Mouse (Mus musculus): Measurements from ENCODE around the gene Pecam1.
"Not testable (repeated sequence)": the region's sequence is repeated elsewhere in the genome, so short reads cannot be mapped to it uniquely, and the experiment has no call there.

Pecam1 gene

DNA sequence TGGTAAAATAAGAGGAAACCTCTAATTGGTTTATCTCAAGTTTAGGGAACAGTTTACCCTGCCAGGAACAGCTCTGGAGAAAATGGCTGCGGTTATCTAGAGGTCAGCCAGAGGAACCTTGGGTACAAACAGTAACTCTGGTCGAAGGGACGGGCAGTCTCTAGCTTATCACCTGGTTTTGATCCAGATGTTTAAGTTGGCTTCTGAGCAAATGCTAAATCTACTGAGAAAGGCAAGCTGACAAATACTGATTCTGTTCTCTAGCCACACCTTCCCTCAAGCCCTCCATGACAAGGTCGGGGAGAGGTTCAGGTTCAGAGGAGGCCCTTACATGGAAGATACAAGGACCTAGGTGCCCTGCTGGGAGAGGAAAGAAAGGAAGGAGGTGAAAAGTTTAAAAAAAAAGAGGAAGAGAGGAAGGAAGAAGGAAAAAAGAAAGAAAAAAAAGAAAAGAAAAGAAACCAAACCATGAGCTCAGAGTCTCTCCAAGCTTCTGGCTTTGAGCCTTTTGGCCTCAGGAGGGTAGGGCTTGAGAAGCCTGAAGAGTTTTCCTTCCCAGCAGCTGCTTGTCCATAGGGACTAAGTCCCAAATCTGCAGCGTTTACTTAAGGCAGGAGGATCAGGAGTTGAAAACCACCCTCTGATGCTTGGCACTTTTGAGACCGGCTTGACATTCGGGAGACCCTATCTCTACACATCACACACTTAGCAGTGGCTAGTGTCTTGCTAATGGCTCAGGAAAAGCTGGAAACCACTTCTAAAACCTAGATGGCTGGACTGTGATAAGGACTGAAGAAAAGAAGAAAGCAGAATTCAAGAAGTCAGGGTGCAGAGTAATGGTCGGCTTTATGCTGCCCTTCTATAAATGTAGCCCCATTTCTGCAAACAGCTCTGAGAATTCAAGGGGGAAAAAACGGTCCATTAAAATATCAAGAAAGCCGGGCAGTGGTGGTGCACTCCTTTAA, 21.7 kb downstream of the Pecam1 start:
- no peak for DNase-seq

GRCm38 (mm10) chr11:106727967-106728366, 22.5 kb downstream of the Pecam1 start:
- DNase-seq = no peak

GRCm38 (mm10) chr11:106724916-106725235, 25.6 kb downstream of the Pecam1 start:
- DNase-seq = not testable (repeated sequence)

- DNase-seq = no peak
Measured at GRCm38 (mm10) chr11:106724176-106724915, 26.1 kb downstream of the Pecam1 start.

- DNase-seq = no peak
Measured at GRCm38 (mm10) chr11:106723611-106724125, 26.8 kb downstream of the Pecam1 start.

GRCm38 (mm10) chr11:106722831-106723361, 27.5 kb downstream of the Pecam1 start:
- DNase-seq = no peak

GRCm38 (mm10) chr11:106720379-106720778, 30.0 kb downstream of the Pecam1 start:
- no peak for DNase-seq

DNA sequence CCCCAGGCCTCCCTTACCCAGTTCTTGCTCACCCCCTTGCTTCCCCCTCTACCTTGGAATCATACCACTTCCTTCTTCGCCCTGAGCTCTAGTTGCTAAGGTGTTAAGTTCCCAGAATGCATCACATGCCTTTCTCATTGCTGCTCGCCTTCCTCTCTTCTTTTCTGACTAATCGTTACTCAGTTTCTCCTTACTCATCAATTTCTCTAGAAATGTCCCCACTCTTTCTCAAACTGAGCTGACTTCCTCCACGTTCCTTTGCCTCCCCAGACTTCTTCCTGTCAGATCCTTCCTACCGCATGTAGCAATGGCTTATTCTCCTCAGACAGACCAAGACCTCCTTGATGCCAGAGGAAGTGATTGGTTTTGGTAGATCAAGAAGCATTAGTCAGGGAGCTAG, 33.9 kb downstream of the Pecam1 start:
- no peak for DNase-seq

DNA sequence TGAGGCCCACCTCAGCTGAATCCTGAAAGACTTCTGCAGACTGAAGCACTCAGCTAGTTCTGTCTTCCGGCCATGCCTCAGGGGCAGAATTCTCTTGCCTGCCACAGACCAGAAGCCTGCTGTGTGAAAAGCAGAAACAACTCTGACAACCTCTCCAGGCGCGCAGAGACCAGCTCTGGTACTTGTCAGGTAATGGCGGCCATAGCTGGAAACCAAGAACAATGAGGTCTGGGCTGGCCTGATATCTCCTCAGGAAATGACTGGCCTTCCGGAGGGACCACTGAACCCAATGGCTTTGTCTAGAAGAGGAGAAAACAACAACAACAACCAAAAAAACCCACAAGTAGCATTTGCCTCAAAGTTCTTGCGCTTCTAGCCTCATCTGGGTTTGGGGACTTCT, 35.4 kb downstream of the Pecam1 start:
- no peak for DNase-seq

GRCm38 (mm10) chr11:106710789-106711188, 39.6 kb downstream of the Pecam1 start:
- no peak for DNase-seq

DNA sequence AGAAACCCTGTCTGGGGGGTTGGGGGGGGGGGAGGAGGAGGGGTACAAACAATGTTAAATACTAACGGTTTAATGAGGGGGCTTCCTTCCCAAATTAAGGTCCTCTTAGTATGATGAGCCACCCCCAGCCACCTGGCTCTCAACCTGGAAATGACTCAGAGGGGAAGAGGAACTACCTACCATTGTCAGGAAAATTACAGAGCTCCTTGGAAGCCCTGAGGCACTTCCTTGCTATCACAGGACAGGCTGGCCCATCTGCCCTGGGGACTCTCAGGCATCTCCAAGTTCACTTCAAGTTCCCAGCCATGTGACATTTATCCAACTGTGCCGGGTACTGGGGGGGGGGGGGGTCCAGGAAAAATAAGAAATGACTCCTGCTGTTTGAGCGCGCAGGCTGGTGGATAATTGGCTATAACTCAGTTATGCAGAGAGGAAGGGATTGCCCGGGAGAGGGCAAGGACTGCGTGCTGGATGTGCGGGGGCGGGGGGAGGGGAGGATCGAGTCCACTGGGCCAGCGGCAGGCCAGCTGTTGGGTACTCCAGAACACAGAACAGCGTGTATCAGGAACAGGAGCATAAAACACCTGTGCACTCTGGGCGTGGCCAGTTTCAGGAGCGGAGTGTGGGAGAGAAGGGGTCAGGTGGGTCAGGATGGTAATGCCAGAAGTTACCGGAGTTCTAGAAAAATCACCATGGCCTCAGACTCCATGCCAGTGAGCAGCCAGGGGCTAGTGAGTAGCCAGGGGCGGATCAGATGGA, 41.0 kb downstream of the Pecam1 start:
- no peak for DNase-seq

DNA sequence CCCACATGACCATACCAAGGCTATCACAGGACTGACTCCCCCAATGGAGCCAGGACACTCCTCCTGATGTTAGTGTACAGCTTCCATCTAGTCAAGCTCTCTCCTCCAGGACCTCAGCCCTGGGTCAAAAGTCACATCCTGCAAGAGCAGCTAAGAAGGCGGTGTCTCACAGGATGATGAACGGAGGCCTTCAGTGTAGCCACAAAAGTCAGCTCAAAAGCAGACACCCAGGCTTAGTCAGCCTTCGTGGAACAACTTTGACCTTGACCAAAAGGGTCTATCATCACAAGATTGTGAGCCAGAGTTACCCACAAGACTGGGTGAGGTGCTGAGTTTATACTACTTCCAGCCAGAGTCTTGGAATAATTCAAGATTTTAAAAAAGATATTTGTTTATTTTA, 42.6 kb downstream of the Pecam1 start:
- DNase-seq = no peak

DNA sequence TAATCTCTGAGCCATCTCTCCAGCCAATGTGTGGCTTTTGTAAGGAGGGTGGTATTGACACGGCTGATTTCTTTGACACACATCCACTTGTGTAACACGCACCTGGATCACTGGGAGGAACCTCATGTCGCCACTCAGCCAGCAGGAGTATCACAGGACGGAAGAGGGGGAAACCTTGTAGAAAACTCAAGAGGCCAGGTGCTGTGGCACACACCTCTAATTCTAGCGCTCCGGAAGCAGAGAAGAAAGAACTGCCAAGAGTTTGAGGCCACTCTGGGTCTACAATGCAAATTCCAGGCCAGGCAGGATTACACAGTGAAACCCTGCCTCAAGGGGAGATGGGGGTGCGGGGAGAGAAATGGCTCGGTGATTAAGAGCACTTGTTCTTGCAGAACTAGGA, 43.3 kb downstream of the Pecam1 start:
- no peak for DNase-seq

DNA sequence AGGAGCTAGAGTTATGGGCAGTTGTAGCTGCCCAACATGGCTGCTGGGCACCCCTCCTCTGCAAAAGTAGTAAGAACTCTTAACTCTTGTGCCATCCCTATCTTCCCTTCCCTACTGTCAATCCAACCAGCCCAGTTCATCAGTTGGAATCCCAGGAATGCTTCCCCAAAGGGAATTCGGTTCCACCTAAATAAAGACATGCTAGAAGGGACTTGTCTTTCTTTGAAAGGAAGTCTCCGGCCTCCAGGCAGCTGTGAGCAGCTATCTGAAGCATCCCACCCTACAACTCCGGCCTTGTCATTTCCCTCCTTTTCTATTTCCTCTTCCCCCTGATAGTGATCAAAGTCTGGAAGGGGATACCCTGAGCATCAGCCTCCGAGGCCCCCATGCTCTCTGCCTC, 44.2 kb downstream of the Pecam1 start:
- no peak for DNase-seq

GRCm38 (mm10) chr11:106704399-106705111, 45.9 kb downstream of the Pecam1 start:
- no peak for DNase-seq

- DNase-seq = no peak
Measured at GRCm38 (mm10) chr11:106703931-106704330, 46.5 kb downstream of the Pecam1 start.

GRCm38 (mm10) chr11:106702584-106702983, 47.8 kb downstream of the Pecam1 start:
- no peak for DNase-seq

DNA sequence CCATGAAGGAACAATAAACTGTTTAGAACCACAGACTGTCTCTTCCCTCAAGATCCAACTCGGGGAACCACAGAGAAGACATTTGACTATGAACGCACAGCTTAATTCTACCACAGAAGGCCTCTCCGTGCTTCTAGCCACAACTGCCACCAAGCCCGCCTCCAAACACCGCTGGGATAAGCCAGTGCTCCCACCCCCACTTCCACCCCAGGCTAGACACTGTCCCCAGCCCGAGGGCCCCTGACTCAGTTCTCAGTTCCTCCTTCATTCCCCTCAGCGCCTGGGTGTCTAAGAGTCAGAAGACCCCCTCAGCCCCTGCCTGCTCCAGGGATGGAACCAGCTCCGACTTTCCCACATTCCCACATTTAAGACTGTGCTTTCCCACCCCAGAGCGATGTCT, 48.8 kb downstream of the Pecam1 start:
- DNase-seq = no peak

DNA sequence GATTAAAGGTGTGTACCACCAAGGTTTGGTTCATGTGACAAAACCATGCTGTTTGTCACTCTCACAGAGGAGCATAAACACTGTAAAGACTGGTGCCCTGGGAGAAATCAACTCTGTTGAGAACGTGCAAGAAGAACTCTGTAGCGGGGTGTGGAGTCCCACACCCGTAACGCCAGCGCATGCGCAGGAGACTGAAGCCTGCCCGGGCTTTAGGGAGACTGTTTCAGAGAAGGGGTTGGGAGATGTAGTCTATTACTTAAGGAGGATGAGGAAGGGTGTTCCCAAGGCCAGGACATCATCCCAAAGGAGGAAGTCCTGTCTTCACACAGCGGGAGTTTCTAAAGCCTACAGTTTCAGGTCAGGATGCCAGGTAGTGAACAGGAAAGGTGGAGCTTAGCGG, 51.3 kb downstream of the Pecam1 start:
- no peak for DNase-seq

DNA sequence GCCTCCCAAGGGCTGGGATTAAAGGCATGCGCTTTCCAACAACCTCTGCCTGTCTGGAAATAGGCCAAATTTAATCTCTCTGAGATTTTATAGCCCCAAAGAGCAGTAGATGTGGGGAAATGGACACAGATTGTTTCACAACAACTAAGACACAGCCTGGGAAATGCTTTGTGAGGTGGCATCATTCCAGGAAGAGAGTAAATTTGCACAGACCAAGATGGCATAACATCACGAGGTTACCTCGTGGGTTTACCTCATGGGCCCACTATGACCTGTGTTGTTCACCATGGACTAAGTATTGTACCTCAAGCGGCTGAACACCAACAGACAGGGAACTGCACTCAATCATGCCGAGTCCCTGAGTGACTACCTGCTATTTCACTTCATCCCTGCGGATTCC, 52.1 kb downstream of the Pecam1 start:
- DNase-seq = no peak

DNA sequence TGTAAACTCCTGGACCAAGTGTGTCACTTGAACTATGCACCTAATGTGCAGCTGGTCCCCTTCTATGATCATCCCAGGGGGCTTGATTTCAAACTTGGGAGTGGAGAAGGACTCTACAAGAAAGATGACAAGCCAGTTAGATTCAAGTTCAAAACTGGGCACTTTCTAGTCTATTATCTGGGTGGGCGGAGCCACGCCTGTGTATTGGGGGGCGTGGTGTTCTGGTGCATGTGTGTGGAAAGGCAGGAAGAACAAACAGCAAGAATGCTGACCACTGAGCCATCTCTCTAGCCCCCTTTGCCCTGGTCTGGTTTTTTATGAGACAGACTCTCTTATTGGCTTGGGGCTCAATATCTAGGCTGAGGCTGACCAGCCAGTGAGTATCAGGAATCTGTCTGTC, 54.5 kb downstream of the Pecam1 start:
- no peak for DNase-seq

GRCm38 (mm10) chr11:106692890-106693289, 57.5 kb downstream of the Pecam1 start:
- DNase-seq = no peak
